Mouse (Mus musculus): ENCODE data around the gene Dnajb8.

Dnajb8 gene

GRCm38 (mm10) chr6:88221968-88222367 is at the start of gene Dnajb8:
TSS of gene Dnajb8 (plus strand) at chr6:88222268.
- no peak for DNase-seq (ENCODE audit: low spot score)

GRCm38 (mm10) chr6:88174191-88174590 is 47.9 kb upstream of the Dnajb8 start:
- no peak for DNase-seq (ENCODE audit: low spot score)

- DNase-seq (ENCODE audit: low spot score): no peak
Measured at GRCm38 (mm10) chr6:88174676-88175075, 47.4 kb upstream of the Dnajb8 start.

- no peak for DNase-seq (ENCODE audit: low spot score)
Measured at GRCm38 (mm10) chr6:88184671-88185070, 37.4 kb upstream of the Dnajb8 start.

- DNase-seq (ENCODE audit: low spot score): no peak
Measured at GRCm38 (mm10) chr6:88188148-88188547, 33.9 kb upstream of the Dnajb8 start.

GRCm38 (mm10) chr6:88189312-88190042 is 32.6 kb upstream of the Dnajb8 start:
- DNase-seq (ENCODE audit: low spot score): no peak

- no peak for DNase-seq (ENCODE audit: low spot score)
Measured at GRCm38 (mm10) chr6:88190043-88190309, 32.1 kb upstream of the Dnajb8 start.

- DNase-seq (ENCODE audit: low spot score): no peak
Measured at GRCm38 (mm10) chr6:88190310-88191023, 31.6 kb upstream of the Dnajb8 start.

- no peak for DNase-seq (ENCODE audit: low spot score)
Measured at GRCm38 (mm10) chr6:88191024-88191365, 31.1 kb upstream of the Dnajb8 start.

- DNase-seq (ENCODE audit: low spot score): no peak
Measured at GRCm38 (mm10) chr6:88191411-88192070, 30.5 kb upstream of the Dnajb8 start.

- no peak for DNase-seq (ENCODE audit: low spot score)
Measured at GRCm38 (mm10) chr6:88192756-88193155, 29.3 kb upstream of the Dnajb8 start.

- no peak for DNase-seq (ENCODE audit: low spot score)
Measured at GRCm38 (mm10) chr6:88193433-88194052, 28.5 kb upstream of the Dnajb8 start, which contains the start of gene Gata2. TSS of gene Gata2 (plus strand) at chr6:88193891.

GRCm38 (mm10) chr6:88194053-88194977 is 27.8 kb upstream of the Dnajb8 start:
- no peak for DNase-seq (ENCODE audit: low spot score)

GRCm38 (mm10) chr6:88194978-88195325 is 27.1 kb upstream of the Dnajb8 start:
- DNase-seq (ENCODE audit: low spot score): no peak

- DNase-seq (ENCODE audit: low spot score): no peak
Measured at GRCm38 (mm10) chr6:88196054-88196732, 25.9 kb upstream of the Dnajb8 start.

- no peak for DNase-seq (ENCODE audit: low spot score)
Measured at GRCm38 (mm10) chr6:88196733-88197312, 25.2 kb upstream of the Dnajb8 start.

- no peak for DNase-seq (ENCODE audit: low spot score)
Measured at GRCm38 (mm10) chr6:88197313-88198069, 24.6 kb upstream of the Dnajb8 start.

GRCm38 (mm10) chr6:88198070-88198940 is 23.8 kb upstream of the Dnajb8 start:
- DNase-seq (ENCODE audit: low spot score): peak; percentile 46
